Mouse (Mus musculus) gastrocnemius, postnatal 25 days (tissue): ENCODE results near the gene Pkp4. TPM values are rescaled to one million over a fixed set of nuclear protein-coding genes. Genes with fewer than 3 reads are reported as not detected.

Source experiments
- DNase-seq: peaks from one replicate; pipeline ENCODE4 v3.0.0; 2022
- total RNA-seq, 2 experiments: library from RNA; stranded (reverse); gene quantifications; 1 replicate in 1 of 2; 2 replicates in 1 of 2; pipeline ENCODE4 v1.2.3; 2021

Pkp4 gene
- total RNA-seq, 2 experiments from 2014 or later: 27.3 to 27.9 TPM

DNA sequence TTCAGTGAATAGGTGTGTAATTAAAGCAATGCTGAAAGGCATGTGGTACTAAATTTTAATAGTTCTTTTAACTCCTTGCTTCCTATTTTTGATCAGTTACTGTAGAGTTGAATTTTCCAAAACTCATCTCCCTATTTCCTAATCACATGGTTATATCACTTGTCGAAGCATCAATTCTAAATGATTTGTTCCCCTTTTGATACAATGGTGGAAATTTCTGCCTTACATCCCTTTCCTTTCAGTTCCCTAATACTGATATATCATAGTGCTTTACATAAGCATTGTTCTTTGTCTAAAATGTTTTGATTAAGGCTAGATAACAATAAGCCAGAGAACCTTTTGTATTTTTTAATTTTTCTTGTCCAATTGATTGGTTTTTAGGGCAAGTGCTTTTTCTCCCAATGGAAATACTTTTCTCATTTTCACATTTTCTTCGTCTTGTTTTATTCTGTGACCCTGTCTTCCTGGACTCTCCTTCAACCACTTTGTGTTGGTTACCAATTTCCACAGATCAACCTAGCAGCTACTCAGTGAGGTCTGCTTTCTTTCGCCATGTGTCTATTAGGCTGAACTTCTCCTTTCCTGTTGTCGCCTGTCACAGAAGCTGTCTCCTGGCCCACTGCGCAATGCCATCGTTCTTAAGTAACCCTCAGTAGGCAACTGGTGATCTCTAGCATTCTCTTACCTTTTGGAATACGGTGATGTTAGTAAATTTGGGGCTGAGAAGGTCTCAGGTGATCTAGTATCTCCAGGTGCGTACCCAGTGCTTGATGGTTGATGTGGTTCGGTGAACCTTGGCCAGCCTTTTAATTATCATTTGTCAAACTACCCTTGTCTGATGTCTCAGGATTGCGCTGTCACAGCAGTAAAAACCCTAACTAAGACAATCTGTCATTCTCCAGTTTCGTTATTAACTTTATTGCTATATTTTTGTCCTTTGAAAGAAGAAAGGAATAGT is 23.7 kb downstream of the Pkp4 start:
- DNase-seq: no peak

DNA sequence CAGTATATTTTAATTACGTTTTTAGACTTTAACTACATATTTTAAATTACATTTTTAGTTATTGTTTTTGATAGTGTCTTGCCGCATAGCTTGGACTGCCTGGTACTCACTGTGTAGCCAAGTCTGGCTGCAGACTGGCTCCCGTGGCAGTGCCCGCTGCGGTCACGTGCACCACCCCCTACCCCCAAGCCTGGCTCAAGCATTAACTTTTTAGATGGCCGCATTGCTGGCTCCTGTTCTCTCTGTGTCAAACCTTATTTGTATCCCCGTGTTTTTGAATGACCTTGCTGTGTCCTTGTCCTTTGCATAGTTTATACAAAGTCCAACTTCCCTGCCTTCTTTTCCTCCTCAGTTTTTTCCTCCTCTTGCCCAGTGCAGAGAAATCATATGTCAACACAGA is 25.5 kb downstream of the Pkp4 start:
- no peak for DNase-seq

DNA sequence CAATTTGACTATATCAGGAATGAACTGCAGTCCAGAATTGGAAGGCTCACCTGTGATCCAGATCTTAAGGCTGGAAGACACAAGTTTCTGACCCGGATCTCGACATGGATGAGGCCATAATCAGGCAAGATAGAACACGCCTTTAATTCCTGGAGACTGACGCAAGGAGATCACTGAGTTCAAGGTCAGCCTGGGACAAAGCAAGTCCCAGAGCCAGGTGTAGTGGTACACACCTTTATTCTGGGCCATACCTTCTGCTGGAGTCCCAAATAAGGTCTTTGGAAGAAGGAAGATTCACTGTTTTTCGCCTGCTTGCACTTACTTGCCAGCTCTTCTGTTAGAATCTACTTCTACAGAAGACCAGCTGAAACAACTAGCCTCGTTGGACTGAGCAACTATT is 26.3 kb downstream of the Pkp4 start:
- no peak for DNase-seq

DNA sequence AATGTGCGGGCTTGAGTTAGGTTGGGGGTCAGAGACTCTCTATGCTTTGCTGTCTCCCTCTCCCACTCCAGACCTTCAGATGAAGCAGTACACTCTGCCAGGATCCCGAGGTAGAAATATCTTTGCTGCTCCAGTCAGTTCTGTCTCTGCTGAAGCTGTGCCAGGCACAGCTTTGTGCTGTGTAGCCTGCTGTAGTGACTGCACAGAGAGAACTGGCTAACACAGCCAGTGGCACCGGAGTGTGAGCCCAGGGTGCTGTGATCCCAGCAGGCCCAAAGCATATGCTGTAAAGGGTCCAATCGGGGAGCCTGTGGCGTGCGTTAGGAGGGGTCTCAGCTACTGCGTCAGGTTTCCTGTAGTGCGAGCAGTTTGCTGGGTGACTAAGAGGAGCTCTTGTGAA is 27.7 kb downstream of the Pkp4 start:
- no peak for DNase-seq

DNA sequence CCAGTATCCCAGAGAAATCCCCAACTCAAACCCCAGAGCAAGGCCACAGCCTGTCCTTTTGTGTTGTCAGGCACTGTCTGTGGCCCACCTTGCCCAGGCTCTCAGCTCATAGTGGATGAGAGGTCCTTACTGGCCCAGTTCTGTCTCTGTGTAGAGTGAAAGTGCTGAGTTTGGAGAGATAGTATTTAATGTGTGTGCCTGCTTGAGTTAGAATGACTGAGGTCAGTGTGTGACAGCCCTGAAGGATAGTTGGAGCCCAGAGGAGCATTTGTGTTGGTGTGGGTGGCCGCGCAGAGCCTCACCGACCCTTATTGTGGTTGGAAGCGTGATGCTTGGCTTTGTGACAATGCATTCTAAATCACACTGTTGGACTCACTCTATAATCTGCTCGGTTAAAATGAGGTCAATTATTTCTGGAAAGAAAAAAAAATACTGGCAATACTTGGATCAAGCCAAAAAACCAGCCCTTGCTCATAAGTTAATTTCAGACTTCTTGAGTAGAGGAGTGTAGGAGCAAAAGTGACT is 29.1 kb downstream of the Pkp4 start:
- DNase-seq: no peak

DNA sequence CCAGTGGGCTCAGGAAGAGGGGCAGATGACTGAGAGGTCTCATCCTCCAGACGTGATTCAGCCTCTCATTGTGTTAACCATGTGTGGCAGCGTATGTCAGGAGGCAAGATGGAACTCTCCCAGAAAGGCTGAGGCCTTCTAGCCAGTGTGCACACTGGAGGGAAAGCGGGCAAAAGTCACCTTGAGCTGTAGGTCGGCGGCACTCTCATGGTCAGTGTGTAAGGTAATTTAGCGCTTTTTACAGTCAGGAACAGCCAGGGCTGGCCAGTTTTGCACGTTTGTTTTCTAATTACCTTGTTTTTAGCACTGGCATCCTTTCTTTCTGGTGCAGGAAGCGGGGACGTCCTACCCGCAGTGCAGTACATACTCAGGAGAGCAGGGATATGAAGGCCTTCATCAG is 29.5 kb downstream of the Pkp4 start:
- DNase-seq: no peak

DNA sequence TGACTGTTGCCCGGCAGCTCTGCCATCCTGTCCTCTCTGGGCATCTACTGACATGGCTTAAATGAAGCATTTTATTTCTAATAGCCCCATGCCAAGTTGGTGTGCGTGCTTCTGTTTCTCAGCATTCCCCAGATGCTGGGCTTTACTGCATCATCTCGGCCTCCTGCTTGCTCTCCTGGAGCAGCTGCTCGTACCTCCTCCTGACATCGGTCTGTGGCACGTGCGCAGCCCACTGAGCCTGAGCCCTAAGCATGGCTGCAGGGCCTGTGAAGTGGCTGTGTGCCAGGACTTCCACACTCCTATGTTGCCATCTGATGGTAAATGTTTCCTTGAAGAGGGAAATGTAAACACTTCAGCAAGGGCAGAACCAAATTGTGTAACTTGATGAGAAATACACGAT is 30.8 kb downstream of the Pkp4 start:
- no peak for DNase-seq

DNA sequence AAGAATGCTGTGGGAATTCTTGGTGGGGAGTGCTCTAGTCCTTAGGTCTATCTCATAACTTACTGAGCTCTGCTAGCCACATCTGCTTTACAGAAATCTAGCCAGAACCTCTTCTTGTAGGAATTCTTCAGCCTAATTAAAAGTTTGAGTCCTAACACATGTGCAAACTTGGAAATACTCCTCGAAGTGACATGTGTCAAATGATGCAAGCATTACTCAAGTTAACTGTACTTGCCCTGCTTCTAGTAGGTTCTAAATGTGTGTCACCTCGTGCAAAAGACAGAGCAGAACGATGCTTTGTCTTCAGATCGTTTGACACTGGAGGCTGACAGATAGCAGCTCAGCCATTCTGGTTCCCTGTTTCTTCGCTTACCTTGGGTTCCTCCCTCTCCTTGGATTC is 32.5 kb downstream of the Pkp4 start:
- no peak for DNase-seq

DNA sequence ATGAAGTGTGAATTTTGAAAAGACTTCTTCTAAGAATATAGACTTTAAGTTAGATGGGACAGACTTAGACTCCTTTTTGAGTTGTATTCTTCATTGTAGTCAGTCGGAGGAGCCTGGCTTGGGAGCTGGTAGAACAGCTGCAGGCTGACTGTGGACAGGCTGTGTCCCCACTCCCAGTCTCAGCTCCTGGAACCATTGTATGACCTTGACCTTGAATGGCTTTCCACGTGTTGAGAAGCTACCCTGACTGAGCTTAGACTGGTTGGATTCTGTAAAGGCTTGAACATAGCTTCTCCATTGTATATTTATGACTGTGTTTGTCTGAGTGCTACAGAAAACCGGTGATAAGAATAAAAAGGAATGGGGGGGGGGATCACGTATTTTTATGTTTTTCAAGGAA is 36.5 kb downstream of the Pkp4 start:
- no peak for DNase-seq

DNA sequence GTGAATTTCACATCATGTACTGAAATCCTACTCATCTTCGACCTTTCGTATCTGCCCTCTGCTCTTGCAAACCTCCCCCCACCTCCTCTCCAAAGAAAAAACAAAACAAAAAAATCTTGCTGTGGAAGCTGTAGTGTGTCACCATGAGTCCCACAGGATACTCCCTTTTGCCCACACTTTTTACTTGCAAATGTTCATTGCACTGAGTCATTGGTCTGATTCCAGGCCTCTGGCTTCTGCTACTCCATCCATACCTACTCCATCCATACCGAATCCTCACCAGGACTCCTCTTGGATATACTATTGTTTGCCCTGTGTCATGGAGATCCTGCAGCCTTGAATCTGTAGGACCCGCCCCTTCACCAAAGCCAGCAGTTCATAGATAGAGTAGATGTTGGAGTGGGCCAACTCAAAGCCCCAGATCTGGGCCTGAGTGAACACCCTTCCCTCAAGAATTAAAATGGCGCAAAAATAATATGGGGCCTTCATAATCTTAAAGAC is 38.9 kb downstream of the Pkp4 start:
- no peak for DNase-seq

DNA sequence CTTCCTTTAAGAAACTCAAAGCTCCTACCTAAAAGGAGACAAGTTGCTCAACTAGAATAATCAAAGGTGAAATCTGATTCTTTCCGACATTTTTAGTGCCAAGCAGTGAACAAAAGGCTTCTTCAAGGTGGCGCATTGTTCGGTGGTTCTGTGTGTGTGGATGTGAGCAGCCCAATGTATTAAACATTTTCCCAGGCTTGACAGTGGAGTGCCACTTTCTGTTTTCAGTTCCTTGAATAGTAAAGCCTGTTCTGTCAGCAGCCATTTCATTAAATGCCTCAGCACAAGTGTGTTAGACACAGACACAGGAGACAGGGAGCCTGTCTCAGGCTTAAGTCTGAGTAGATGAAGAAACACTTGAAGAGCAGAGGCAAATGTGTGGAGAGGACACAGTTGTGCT is 39.9 kb downstream of the Pkp4 start:
- no peak for DNase-seq

DNA sequence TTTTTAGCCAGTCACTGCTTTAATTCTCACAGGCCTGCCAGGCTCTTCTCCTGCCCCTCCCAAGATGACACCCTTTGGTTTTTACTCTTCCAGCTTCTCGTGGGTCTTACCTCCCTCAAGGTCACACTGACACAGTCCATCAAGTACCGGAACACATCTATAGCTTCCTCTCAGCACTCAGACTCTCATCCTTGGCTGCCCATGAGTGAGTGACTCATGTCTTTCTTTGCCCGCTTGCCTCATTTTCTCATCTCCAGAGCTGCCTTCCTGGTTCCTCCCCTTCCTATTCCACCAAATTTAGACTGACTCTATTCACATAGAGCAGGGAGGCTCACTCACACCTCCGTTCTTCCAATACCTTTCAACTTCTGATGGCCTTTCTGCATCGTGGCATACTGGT is 42.3 kb downstream of the Pkp4 start:
- no peak for DNase-seq

DNA sequence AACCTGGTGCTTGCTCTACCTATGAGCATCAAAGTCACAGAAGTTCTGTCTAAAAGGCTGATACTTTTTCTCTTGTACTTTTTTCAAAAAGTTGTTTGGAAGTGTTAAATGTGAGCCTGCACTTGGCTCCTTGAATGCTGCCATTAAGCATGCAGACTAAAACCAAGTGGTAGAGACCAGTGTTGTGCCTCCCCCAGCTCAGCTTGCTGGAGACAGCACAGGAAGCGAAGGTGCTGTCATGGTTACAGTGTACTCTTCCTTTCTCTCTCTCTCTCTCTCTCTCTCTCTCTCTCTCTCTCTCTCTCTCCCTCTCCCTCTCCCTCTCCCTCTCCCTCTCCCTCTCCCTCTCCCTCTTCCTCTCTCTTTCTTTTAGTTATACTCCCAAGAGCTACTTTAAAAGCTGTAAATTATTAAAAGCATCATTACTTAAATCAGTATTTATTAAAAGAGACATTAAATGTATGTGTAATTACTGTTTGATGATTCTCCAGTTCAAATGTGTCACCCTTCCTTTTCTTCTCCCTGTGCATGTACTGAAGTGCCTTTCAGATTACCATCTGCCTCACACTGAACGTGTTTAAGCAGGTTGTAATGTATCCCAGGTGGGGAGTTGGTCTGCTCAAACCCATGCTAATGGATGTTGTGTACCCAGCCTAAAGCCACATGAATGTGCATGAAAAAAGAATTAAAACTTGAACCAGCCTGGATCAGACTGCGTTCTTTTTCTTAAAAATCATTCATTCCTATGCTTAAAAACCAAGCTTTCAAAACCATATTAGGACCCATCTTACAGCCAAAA is 43.2 kb downstream of the Pkp4 start:
- no peak for DNase-seq

DNA sequence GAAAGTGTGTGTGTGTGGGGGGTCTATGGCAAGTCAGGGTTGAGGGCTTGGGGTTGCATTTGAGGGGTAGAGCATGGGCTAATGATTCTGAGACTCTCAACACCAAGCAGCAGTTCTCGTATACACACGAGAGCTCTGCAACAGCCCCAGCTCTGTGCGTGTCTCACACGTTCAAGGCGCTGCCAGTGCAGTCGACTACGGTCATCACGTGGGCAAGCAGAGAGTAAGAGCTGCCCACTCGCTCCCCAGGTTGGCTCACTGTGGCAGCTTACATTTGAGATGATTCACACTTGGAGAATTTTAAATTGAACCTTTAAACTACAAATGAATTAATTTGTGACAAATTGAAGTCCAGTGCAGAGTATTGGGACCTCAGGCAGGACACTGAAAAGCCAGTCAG is 44.4 kb downstream of the Pkp4 start:
- no peak for DNase-seq

DNA sequence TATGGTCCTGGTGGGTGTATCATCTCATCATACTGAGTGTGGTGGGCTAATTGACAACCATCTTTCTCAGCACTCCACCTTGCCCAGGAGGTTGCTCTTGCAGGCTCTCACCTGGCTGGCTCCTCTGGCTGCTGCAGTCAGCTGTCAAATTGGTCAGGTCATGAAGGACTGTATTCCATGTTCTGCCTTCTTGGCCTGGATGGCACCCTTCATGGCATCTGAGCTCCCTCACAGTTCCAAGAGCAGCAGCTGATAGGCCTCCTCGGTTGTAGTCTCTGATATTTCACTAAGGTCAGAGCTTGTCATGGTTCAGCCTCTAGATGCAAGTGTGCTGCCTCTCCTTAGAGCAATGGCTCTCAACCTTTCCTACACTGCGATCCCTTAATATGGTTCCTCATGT is 45.5 kb downstream of the Pkp4 start:
- no peak for DNase-seq

DNA sequence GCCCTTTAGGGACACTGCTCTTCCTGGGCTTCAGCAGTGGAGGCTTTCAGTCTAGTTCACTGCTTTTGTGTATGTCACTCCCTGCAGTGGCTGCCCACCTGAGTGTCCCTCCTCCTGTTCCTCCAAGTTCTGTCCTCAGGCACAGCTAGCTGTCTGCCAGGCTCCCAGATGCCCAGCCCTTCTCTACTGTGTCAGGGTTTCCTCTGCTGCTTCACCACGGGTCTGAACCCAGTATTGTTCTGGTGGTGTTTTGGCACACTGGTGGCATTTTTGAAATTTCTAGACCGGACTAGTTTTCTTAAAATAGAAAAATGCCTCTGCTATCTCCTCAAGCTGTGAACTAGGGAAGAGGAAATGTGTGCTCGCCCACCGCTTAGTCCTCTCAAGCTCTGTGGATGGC is 46.6 kb downstream of the Pkp4 start:
- DNase-seq: no peak

DNA sequence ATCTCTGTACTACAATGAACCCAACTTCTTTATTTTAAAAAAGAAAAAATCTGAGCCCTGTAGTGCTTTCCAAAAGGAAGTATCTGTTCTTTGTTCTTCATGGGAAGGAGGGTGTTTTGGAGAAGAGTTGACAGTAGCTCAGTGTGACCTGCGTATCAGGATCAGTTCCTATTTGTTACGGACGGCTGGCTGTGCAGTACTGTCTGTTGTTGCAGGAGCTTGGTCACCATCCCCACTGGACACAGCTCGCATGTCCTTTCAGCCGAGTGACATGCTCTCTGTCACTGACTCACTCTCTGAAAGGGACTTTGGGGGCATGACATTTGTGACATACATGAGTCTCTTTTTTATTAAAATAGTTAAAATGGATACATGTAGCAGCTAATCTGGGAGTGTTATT is 47.1 kb downstream of the Pkp4 start:
- no peak for DNase-seq

DNA sequence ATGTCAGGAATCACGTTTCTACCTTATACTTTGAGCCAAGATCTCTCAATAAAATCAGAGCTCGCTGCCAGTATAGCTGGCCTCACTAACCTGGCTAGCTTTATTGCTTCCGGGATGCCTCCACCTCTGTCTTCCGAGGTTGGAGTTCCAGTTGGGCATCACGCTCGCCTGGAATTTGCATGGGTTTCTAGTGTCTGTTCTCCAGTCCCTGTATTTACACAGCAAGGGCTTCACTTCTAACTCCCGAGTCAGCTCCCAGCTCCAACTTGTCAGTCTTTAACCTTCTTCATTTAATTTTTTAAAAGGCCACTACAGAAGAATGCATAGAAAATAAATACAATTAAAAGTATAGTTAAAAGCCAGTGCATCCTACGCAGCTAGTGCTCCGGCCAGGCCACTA is 47.6 kb downstream of the Pkp4 start:
- no peak for DNase-seq

DNA sequence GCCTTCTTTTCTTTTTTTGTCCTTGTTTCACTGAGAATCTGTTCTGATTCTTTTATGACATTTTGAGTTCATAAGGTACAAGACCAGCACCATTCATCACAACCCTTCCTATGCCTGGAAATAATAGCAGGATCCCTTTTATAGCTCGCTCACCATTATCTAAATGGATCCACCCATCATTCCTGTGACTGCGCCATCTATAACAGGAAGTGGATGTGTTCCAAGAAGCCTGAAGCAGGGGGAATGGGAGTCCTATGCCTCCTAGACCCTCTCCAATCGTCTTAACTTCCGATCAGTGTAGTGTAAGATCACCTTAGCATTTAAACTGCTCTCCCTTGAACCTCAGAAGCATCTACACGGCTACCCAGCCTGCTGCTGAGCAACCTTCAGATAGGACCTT is 50.4 kb downstream of the Pkp4 start:
- DNase-seq: no peak

DNA sequence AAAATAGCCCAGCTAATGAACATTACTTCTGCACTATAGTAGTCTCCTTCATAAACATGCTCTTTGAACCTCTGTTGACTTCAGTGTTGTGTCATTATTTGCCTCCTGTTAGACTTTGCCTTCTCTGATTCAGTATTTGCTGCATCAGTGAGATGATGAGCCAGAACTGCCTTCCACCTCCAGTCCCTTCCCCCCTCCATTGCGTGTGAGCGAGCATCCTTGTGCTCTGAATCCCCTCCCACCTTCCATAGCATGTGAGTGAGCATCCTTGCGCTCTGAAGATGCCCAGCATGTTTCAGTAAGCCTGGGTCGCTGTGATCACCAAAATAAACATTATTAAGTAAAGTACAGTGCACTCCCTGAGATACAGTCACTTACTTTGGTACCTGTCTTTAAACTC is 51.8 kb downstream of the Pkp4 start:
- no peak for DNase-seq

DNA sequence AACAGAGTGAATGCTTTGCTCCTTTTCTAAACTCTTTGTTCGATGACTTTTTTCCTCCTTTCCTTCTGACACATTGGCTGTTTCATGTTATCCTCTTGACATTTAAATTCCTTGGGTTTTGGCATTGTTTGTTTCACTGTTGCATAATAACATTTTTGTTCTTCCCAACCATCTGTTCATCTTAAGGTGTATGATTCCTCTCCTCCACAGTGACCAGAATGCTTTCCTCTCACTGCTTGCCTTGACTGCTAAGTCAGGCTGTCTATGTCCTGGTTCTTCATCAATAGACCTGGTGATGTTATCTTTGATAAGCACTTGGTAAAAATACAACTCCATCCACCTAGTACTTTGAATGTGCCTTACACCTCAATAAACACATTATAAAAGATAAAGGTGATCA is 52.2 kb downstream of the Pkp4 start:
- DNase-seq: no peak

DNA sequence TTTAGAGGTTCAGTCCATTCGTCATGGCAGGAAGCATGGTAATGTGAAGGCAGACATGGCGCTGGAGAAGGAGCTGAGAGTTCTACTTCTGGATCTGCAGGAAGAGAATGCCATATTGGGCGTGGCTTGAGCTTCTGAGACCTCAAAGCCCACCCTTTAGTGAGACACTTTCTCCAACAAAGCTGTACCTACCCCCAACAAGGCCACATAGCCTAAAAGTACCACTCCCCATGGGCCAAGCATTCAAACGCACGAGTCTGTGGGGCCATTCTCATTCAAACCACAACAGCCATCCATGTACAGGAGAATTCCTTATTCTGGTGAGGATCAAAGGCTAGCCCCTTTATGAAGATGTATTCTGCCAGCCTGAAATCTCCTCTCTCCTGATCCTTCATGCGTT is 57.3 kb downstream of the Pkp4 start:
- no peak for DNase-seq
